Mouse (Mus musculus) midbrain, embryonic 16.5 days (tissue): Measurements from ENCODE around the gene Opa3. TPM values are rescaled to one million over a fixed set of nuclear protein-coding genes. Genes with fewer than 3 reads are reported as not detected.

Experiments
- ATAC-seq: fragments of 200-750 bp; cut with Nextera tagmentation; 2 replicates; pipeline ENCODE4 v1.8.0; 2017; ENCODE audit warnings: moderate TSS enrichment
- H3K27ac ChIP-seq: fragments of 300-500 bp; sonication (generic); 2 replicates; pipeline ENCODE4 v1.5.1; 2014; ENCODE audit warnings: mild to moderate bottlenecking, low read length, mixed read lengths
- H3K27me3 ChIP-seq: fragments of 300-500 bp; sonication (generic); 2 replicates; pipeline ENCODE4 v1.6.1; 2014; ENCODE audit warnings: low read depth, low read length, mixed read lengths; ENCODE audit not compliant: control insufficient read depth, insufficient read depth
- H3K36me3 ChIP-seq: fragments of 300-500 bp; sonication (generic); 2 replicates; pipeline ENCODE4 v1.6.1; 2014; ENCODE audit warnings: mild to moderate bottlenecking, low read length, moderate library complexity, mixed read lengths; ENCODE audit not compliant: control insufficient read depth, insufficient read depth
- H3K4me1 ChIP-seq: fragments of 300-500 bp; sonication (generic); 2 replicates; pipeline ENCODE4 v1.6.1; 2014; ENCODE audit warnings: mild to moderate bottlenecking, low read length, mixed read lengths; ENCODE audit not compliant: control insufficient read depth, insufficient read depth
- H3K4me2 ChIP-seq: fragments of 300-500 bp; sonication (generic); 2 replicates; pipeline ENCODE4 v1.6.1; 2014; ENCODE audit warnings: mild to moderate bottlenecking, low read length, mixed read lengths
- H3K4me3 ChIP-seq: fragments of 300-500 bp; sonication (generic); 2 replicates; pipeline ENCODE4 v1.5.1; 2014; ENCODE audit warnings: low read depth, mild to moderate bottlenecking, low read length, moderate library complexity, mixed read lengths
- H3K9ac ChIP-seq: fragments of 300-500 bp; sonication (generic); 2 replicates; pipeline ENCODE4 v1.6.1; 2014; ENCODE audit warnings: low read depth, low read length, mixed read lengths
- H3K9me3 ChIP-seq: fragments of 300-500 bp; sonication (generic); replicated peaks from 2 replicates; pipeline ENCODE4 v1.6.1; 2014; ENCODE audit warnings: mild to moderate bottlenecking, low read length, mixed read lengths; ENCODE audit not compliant: control insufficient read depth, poor library complexity, severe bottlenecking
- WGBS: fragments of 180-500 bp; shearing (Covaris S2); extraction: QIAGEN DNeasy Blood & Tissue Kit; methylation state at CpG from one replicate; pipeline ENCODE4 v1.1.7; 2014; 5-methylcytosine and 5-hydroxymethylcytosine counted together
- polyA plus RNA-seq: library from polyadenylated mRNA; unstranded; fragments of >200 nt; fragmentation: Nextera tagmentation; extraction: Ambion mirVana; gene quantifications from 2 replicates; pipeline ENCODE4 v1.2.1, GENCODE M21; 2015

The Opa3 gene
- 33.8 and 36.5 TPM in 2 replicates for polyA plus RNA-seq

GRCm38 (mm10) chr7:19227883-19228792 is at the start of gene Opa3:
Opa3 (plus strand) TSS chr7:19228334.
- no peaks in the 10 kb centered on the region for H3K9me3 ChIP-seq
- under 1% methylated on average over 79 of the region's 91 CpGs for WGBS
- H3K27me3 ChIP-seq, result no peaks in the 10 kb centered on the region
- H3K9ac ChIP-seq, result peak within 1 kb of the TSS; percentile 80
- peak; percentile 97 for ATAC-seq
- peak within 1 kb of the TSS; percentile 88 for H3K4me2 ChIP-seq
- H3K4me1 ChIP-seq, result peaks cover 16% of the 10 kb centered on the region
- peak within 1 kb of the TSS; percentile 62 for H3K4me3 ChIP-seq
- H3K27ac ChIP-seq, result peak within 1 kb of the TSS; percentile 99
- H3K36me3 ChIP-seq, result no peaks in the 10 kb centered on the region; the same call in 1 of the 2 replicates

- Histone ChIP-seq H3K4me2 (peak overlapping the region; percentile 74), H3K4me1 (peaks cover 29% of the 10 kb centered on the region), H3K36me3 (peaks cover 13% of the 10 kb centered on the region), H3K27me3 (peaks cover 3% of the 10 kb centered on the region), H3K27ac (no peak overlapping the region), H3K9ac (no peak overlapping the region), H3K9me3 (no peaks in the 10 kb centered on the region), H3K4me3 (peak overlapping the region; percentile 58)
- ATAC-seq, result no peak
- WGBS, result 7% methylated on average over 27 of the region's 27 CpGs
Observed at GRCm38 (mm10) chr7:19178443-19179092, 49.6 kb upstream of the Opa3 start.

- Histone ChIP-seq H3K27ac (no peak overlapping the region), H3K4me1 (peaks cover 29% of the 10 kb centered on the region), H3K36me3 (peaks cover 15% of the 10 kb centered on the region), H3K4me3 (peak overlapping the region; percentile 58), H3K27me3 (peaks cover 3% of the 10 kb centered on the region), H3K9me3 (no peaks in the 10 kb centered on the region), H3K9ac (peak overlapping the region; percentile 49), H3K4me2 (peak overlapping the region; percentile 74)
- ATAC-seq, result no peak
- 1% methylated on average over 31 of the region's 32 CpGs for WGBS
Observed at GRCm38 (mm10) chr7:19179173-19179572, 49.0 kb upstream of the Opa3 start.

- Histone ChIP-seq H3K27ac (no peak overlapping the region), H3K36me3 (peaks cover 15% of the 10 kb centered on the region), H3K4me3 (no peak overlapping the region), H3K27me3 (peaks cover 3% of the 10 kb centered on the region), H3K4me1 (peaks cover 29% of the 10 kb centered on the region), H3K9ac (no peak overlapping the region), H3K4me2 (peak overlapping the region; percentile 74; the same call in 1 of the 2 replicates), H3K9me3 (no peaks in the 10 kb centered on the region)
- ATAC-seq, result no peak
- WGBS, result 49% methylated on average over 6 of the region's 6 CpGs
Observed at GRCm38 (mm10) chr7:19179936-19180335, 48.2 kb upstream of the Opa3 start.

GRCm38 (mm10) chr7:19180862-19181429 is 47.2 kb upstream of the Opa3 start:
- peaks cover 3% of the 10 kb centered on the region for H3K27me3 ChIP-seq
- H3K4me2 ChIP-seq, result peak overlapping the region; percentile 31
- H3K4me3 ChIP-seq, result peak overlapping the region; percentile 28
- no peaks in the 10 kb centered on the region for H3K9me3 ChIP-seq
- 6% methylated on average over 26 of the region's 27 CpGs for WGBS
- peaks cover 15% of the 10 kb centered on the region for H3K36me3 ChIP-seq
- peaks cover 29% of the 10 kb centered on the region for H3K4me1 ChIP-seq
- 0 out of 2 replicates have a peak overlapping the region, but pooled peaks have one; percentile 22 for H3K9ac ChIP-seq
- no peak for ATAC-seq
- no peak overlapping the region for H3K27ac ChIP-seq

- H3K27ac ChIP-seq, result no peak overlapping the region
- H3K27me3 ChIP-seq, result peaks cover 3% of the 10 kb centered on the region
- ATAC-seq, result no peak
- peaks cover 7% of the 10 kb centered on the region; the same call in 1 of the 2 replicates for H3K4me1 ChIP-seq
- H3K36me3 ChIP-seq, result peaks cover 17% of the 10 kb centered on the region
- H3K4me3 ChIP-seq, result no peak overlapping the region
- no peak overlapping the region for H3K9ac ChIP-seq
- no peak overlapping the region for H3K4me2 ChIP-seq
- WGBS, result 80% methylated on average over 2 of the region's 2 CpGs
- no peaks in the 10 kb centered on the region for H3K9me3 ChIP-seq
Observed at GRCm38 (mm10) chr7:19184250-19184649, 43.9 kb upstream of the Opa3 start.

GRCm38 (mm10) chr7:19184758-19185157 is 43.4 kb upstream of the Opa3 start:
- ATAC-seq, result no peak
- H3K36me3 ChIP-seq, result peaks cover 18% of the 10 kb centered on the region
- no peak overlapping the region for H3K4me3 ChIP-seq
- no peak overlapping the region for H3K4me2 ChIP-seq
- WGBS, result 62% methylated on average over 6 of the region's 6 CpGs
- peaks cover 3% of the 10 kb centered on the region for H3K27me3 ChIP-seq
- H3K4me1 ChIP-seq, result peaks cover 4% of the 10 kb centered on the region; the same call in 1 of the 2 replicates
- H3K27ac ChIP-seq, result peak overlapping the region; percentile 19; the same call in 1 of the 2 replicates
- H3K9me3 ChIP-seq, result no peaks in the 10 kb centered on the region
- no peak overlapping the region for H3K9ac ChIP-seq

GRCm38 (mm10) chr7:19194676-19195075 is 33.5 kb upstream of the Opa3 start:
- H3K36me3 ChIP-seq, result peaks cover 50% of the 10 kb centered on the region
- H3K4me2 ChIP-seq, result no peak overlapping the region
- WGBS, result over 99% methylated on average over 4 of the region's 4 CpGs
- H3K27ac ChIP-seq, result no peak overlapping the region
- no peak overlapping the region for H3K9ac ChIP-seq
- 0 out of 2 replicates have a peak, but pooled peaks cover 2% of the 10 kb centered on the region for H3K9me3 ChIP-seq
- H3K4me1 ChIP-seq, result no peaks in the 10 kb centered on the region
- H3K4me3 ChIP-seq, result no peak overlapping the region
- ATAC-seq, result no peak
- no peaks in the 10 kb centered on the region for H3K27me3 ChIP-seq
